Mouse (Mus musculus): ENCODE data around the gene Mrpl1.

The Mrpl1 gene

DNA sequence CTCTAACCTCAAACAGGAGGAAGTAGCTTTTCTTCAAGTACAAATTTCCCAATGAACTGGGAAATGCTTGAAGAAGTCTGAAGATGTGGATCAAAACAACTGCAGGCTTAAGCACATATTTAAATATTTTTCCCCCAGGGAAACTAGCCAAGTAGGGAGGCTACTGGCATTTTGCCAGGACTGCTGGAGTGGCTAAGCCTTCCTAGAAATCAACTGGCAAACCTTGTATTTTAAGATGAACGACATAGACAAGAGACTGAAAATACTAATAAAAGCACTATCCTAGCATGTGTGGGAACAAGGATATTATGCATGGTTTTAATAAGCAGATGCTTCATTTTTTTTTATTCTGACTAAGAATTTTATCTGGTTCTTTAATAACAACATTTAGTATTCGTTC lies 2.4 kb upstream of the Mrpl1 start:
- DNase-seq (ENCODE audit: low read depth, low spot score): no peak

DNA sequence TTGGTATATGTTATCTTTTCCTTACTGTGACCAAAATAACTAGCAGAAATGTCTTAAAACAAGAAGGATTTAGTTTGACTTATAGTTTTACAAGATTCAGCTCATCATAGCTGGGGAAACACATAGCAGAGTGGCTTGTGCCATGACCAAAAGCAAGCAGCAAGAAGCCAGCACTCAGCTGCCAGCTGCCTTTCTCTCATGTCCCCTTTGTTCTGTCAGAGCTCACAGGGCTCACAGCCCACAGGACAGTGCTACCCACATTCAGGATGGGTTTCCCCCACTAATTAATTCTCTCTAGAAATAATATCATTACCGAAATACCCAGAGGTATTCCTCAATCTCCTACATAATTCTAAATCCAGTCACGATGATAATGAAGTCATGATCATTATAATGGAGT lies 1.8 kb upstream of the Mrpl1 start:
- DNase-seq (ENCODE audit: low read depth, low spot score): no peak

DNA sequence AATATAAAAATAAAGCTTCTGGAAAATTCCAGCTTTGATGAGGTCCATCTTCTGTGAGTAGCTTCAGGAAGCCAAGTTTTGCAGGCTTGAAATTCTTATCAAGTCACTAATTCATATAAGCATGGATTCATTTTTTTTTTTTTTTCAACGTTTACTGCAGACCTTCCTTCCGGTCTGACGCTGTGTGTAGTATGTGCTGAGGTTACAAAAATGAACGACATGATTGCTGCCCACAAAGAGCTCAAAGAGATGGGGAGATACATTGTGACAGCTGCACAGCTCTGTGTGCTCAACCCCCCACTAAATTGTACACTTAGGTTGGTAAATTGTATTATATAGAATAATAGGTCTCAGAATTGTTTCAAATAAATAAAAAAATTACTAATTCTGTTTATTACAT lies 750 bp upstream of the Mrpl1 start:
- no peak for DNase-seq (ENCODE audit: low read depth, low spot score)

DNA sequence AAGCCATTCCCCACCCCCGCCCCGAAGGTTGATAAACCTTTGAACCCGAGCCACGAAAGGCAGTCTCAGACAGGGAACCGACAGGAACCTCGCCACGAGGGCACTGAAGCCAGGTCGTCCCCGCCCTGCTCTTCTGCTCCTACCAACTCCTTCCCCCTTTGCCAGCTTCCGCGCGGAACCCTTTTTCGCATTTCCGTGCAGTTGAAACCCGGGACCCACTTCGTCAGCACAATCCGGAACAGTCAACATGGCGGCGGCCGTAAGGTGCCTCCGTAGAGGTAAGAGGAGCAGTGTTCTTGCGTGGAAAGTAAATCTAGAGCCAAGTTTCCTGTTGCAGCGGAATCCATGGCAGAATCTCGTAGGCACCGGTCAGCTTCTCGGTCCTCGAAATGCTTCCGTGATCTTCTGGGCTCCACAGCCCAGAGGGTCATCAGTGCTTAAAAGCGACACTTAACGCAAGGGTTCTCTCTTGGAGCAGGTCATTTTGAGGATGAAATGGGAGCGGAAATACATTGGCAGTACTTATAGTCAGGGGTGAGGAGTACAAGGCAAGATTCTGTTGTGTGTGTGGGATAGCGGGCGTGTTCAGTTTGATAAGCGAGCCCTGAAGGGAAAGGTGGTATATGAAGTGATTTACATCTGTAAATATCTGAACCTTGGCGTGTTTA lies 757 bp downstream of the Mrpl1 start:
- DNase-seq (ENCODE audit: low read depth, low spot score): peak; percentile 96

DNA sequence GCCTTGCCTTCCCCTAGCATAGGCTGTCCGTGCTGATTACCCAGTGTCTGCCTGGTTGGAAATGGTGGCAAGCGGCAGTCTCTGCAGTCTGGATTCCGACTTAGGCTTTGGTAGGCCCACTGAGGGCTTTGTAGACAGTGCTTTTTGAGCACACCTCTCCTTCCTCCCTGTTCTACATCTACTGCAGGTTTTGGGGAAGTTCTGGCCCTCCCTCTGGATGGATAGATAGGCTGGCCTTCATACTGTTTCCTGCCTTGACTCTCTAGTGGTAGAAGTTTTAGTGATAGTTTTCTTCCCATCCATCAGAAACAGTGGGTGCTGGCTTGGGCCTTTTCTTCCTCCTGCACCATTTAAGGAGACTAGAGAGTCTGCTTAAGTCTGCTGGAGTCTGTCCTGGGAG lies 9.4 kb downstream of the Mrpl1 start:
- DNase-seq (ENCODE audit: low read depth, low spot score): peak; percentile 58

DNA sequence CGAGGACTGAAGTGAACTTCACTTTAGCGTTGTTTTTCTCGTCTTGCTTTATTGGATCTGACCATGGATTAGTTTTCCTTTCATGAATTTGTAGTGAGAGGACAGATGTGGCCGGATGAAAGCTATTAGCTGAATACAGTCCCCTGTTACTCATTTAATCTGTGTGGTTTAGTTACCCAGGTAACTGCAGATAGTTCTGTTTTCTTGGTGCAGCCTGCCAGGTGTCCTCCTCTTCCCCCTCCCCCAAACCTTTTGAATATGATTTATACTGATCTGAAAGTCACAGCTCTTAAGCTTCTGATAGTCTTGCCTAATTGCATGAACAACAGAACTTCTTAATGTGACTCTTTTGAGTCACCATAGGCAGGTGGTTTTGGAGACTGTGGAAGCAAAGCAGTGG lies 10.2 kb downstream of the Mrpl1 start:
- peak; percentile 92 for DNase-seq (ENCODE audit: low read depth, low spot score)

DNA sequence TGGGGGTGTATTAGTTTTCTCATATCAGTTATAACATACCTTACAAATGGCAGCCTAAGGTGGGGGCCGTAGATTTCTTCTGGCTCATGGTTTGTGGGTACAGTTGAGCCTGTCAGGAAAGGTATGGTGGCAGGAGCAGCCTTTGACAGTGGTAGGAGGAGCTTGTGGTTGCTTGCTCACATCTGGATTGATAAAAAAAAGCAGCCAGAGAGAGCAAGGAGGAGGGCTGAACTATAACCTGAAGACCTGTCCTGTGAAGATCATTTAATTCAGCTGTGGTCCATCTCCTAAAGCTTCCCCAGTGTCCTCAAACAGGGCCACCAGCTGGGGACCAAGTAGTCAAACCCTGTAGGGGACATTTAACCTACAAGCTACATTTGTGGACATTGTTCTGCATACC lies 12.0 kb downstream of the Mrpl1 start:
- DNase-seq (ENCODE audit: low read depth, low spot score): peak; percentile 75

DNA sequence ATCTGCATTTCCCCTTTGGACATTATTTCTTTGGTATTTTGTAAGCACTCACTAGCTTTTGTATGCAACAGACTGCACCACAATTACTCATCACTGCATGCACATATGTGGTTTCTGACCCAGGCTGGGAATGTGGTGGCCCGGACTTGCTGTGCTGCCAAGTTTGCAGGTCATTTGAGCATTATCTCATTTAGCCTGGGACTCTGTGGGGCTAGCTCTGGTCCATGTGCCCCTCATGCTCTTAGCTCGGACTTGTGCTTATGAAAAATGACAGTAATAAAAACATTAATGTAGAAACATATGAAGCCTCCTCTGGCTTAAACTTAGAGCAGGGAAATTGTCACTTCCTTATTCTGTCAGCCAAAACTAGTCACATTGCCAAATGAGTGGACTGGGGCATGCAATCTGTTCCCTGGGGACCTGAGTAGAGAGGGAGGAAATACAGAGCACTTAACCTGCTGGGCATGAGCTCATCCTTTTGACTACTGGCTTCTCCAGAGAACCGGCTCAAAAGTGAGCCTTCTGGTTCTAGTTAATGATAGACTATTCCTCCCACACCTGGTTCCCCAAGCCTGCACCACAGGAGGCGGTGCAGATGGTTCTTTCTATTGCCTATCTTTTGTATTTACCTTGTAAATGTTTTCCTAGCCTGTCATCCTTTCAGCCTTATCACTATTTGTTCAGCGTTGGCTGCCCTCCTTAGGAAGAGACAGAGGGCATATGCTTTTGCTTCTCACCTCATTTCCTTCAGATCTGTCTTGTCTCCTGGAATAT lies 12.7 kb downstream of the Mrpl1 start:
- DNase-seq (ENCODE audit: low read depth, low spot score): peak; percentile 89

DNA sequence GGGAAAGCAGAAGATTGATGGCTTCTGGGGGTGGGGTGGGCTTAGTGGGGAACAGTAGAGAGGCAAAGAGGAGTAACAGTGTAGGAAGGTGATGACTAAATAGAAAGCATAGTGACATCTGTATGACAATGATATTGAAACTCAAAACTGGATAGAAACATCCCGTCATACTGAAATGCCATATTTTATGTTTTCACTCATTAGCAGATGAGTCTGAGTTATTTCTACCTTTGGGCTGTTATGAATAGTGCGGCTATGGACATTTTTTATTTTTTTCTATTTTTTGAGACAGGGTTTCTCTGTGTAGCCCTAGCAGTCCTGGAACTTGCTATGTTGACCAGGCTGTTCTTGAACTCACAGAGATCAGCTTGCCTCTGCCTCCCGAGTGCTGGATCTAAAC lies 13.7 kb downstream of the Mrpl1 start:
- DNase-seq (ENCODE audit: low read depth, low spot score): no peak

DNA sequence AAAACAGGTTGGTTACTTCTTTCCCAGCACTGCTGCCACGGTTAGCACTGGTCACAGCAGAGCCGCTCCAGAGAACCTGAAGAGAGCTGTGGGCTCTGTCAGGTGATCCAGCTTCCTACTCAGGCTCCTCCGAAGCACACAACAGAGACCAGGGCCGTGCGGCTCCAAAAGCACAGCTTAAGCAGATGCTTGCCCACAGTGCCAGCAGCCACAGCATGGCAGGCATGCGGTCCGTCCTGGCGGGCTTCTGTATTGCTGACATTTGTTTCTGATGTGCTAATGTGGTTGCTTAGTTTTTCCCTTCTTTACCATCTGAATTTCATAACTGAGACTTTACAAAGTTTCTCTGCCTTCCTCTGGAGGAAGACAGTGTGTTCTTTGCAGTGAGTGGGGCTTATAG lies 17.2 kb downstream of the Mrpl1 start:
- no peak for DNase-seq (ENCODE audit: low read depth, low spot score)

DNA sequence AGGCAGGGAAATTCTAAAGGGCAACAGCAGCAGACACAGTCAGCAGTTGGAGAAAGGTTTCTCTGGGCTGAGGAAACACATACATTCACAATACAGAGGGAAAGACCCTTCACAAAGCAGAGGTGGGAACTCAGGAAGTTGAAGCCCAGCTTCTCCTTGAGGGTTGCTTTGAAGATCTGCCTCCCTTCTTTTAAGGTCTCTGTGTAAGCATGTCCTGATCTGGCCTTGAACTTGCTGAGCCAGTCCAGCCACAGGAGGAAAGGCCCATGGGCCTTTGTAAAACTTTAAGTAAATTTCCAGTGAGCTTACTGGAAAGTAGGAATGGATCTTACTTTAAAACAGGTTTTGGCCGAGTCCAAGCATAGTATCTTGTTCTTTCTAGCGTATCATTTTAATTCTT lies 19.7 kb downstream of the Mrpl1 start:
- no peak for DNase-seq (ENCODE audit: low read depth, low spot score)

DNA sequence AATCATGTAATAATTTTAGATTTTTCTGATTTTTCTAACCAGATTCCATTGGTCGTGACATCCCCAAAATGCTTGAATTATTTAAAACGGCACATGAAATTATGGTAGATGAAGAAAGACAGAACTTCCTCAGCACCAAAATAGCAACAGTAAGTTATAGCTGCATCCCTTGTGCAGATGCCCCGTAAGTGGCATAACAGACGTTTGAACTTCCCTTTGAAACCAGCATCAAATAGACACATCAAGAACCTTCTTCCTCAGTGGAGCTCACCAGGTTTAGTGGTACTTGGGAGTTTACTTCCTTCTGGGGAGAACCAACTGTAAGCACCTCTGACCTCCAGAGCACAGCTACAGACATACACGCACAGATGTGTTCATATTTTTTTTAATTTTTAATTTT lies 29.5 kb downstream of the Mrpl1 start:
- no peak for DNase-seq (ENCODE audit: low read depth, low spot score)

DNA sequence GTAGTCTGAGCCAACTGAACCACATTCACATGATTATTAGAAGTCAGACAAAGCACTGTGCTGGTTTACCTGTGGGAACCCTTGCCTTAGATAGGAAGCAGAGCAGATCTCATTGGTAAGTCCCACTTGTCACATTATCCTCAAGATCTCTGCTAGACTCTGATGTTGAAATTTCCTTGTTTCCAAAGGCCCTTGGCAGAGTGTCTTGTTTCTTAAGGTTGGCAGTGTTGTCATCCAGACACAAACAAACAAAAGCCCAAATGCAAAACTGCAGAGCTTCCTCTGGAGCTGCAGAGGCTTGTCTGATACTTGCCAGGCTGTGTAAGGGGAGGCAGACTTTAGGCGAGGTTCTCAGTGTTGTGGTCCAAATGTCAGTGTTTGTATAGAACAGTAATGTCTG lies 31.6 kb downstream of the Mrpl1 start:
- no peak for DNase-seq (ENCODE audit: low read depth, low spot score)

DNA sequence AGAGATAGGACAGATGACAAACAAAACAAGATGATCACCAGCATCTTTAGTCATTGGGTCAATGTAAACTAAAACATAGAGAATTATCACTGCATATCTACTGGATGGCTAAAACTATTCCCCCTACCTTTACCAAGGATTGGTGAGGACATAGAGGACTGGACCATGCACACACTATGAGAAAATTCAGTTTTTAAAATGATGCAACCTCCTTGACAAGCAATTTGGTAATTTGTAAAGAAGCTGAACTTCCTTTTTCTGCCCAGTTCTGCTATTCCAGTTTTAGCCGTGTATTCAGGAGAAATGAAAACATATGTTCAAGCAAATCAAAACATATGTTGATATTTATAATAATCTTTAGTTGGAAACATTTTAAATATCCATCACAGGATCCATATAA lies 35.2 kb downstream of the Mrpl1 start:
- no peak for DNase-seq (ENCODE audit: low read depth, low spot score)

DNA sequence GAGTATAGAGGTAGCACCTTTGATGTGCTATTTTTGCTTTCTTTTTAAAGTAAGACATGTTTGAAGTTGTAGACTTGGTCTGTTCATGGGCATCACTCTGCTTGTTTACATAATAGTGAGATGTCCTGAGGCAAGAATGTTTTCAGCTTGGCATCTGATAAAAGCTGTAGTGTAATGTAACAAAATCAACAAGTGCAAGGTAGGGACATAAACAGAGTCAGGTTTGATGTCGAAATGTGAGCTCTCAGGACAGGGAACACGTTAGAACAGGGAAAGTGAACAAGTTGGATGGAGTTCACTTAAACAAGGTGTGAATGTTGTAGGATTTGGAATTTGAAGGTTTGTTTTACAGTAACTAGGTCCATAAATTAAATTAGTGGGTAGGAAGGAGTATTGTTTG lies 44.7 kb downstream of the Mrpl1 start:
- no peak for DNase-seq (ENCODE audit: low read depth, low spot score)

DNA sequence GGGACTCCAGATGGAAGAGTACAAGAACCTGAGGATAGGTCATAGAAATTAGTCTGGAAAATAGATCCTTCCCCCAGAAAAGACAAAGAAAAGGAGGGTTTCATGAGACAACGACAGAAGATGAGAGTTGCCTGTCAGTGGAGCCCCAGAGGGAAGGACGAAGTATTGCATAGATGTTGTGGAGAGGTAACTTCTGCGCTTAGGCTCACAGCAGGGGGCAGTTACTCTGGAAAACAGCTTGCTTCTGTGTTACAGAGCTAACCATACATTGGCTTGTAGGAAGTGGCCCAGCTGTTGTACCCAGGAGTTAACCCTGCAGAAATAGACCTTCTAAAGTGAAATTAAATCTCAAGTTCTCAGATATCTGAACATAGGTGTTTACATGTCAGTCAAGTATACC lies 45.9 kb downstream of the Mrpl1 start:
- no peak for DNase-seq (ENCODE audit: low read depth, low spot score)

DNA sequence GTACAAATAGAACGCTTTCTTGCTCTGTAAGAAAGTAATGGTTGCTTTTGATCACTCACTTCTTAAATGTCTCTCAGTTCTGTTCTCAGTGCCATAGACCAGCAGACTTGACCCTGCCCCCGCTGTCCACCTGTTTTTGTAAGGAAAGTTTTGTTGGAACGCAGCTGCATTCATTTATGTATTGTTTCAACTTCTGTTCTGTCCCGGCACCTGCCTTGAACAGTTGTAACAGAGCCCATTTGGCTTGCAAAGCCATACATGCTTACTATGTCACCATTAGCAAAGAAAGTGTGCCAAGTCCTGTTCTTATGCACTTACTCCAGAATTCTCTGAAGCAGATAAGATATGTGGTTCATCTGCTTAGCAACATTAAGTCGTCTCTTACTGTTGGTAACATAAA lies 48.9 kb downstream of the Mrpl1 start:
- no peak for DNase-seq (ENCODE audit: low read depth, low spot score)

DNA sequence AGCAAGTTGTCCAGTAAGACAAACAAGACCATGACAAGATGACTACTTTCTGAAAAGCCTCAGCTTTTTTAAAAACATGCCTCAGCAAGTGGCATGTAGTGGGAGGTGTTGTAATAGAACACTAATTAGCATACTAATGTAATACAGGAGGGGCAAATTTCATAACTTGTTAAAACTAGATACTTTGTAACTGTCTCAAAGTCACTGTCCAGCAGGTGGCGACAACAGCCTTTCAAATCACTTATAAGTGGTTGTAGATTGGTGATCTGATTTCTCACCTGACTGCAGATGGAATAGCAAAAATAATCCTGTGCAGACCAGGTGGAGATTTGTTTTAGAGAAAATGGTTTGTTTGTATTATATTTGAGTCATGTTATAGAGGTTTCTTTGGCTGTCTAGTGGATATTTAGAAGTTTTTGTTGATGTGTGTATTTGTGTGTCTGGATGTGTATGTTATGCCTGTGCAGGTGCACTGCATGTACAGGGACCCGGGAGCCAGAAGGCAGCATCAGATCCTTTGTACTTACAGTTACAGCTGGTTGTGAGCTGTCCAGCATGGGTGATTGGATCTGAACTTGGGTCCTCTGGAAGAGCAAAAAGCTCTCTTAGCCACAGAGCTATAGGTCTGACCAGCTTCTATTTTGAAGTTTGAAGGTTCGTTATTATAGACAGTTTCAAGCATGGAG lies 57.9 kb downstream of the Mrpl1 start:
- DNase-seq (ENCODE audit: low read depth, low spot score): peak; percentile 72

DNA sequence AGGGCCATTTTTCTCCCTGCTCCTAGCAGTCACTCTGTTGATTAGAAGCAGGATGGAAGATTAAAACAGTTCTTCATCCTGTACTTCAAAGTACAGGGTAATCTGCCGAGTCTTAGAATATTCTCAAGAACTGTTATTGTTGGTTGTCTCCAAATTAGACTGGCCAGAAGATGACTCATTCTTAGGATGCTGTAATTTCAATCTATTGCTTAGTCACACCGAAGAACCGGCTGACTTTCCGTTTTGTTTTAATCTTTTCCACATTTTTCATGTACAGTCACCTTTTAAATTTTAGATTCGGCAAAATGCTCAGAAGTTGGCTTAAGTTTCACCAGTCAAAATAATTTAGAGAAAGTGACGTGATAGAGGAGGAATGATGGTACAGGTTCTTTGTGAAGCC lies 61.8 kb downstream of the Mrpl1 start:
- no peak for DNase-seq (ENCODE audit: low read depth, low spot score)

DNA sequence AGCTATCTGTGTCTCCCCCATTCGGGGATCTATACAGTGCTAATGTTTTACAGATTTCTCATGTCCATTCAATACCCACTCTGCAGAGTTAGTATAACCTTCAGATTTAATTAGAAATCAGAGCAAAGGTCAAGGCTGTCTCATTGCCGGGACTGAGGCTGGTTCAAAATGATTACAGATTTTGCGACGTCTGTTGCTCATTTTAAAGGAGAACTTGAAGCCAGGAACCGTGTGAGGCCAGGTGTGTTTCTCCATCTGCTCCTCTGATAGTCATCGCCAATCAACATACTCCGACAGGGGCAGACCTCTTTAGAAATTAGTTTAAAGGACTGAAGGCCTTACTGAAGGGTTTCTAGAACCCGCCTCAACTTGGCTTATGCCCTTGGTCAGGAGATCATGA lies 96.5 kb downstream of the Mrpl1 start:
- no peak for DNase-seq (ENCODE audit: low read depth, low spot score)

DNA sequence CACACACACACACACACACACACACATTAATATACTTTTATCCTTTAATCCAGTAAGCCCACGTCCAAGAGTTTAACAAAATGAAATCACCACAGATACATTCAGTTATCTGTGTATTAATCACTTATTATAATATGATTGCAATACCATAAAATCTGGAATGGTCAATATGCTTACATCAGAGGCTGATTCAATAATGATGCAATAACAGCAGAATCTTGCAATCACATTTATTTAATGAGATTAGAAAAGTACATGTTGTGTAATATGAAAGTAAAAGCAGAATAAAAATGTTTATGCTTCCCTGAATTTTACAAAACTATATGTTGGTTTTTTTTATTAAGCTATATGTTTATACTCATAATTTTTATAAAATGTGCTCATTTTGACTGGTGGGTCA lies 97.0 kb downstream of the Mrpl1 start:
- no peak for DNase-seq (ENCODE audit: low read depth, low spot score)

DNA sequence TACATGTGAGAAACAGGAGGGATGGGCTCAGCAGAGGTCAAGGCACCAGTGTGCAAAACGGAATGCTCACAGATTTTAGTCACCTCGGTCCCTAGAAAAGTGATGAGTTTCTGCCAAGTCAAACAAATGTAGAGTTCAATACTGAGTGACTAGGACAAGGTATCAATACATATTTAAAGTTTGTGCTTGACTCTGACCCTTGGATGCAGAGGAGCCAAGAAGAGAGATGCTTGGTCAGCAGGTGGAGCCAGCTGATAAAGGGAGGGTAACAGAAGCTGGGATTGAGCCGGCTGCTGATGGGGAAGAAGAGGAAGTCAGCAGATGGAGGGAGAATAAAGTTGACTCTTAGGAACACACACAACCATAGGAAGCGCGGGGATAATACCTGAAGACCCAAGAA lies 97.5 kb downstream of the Mrpl1 start:
- DNase-seq (ENCODE audit: low read depth, low spot score): no peak

DNA sequence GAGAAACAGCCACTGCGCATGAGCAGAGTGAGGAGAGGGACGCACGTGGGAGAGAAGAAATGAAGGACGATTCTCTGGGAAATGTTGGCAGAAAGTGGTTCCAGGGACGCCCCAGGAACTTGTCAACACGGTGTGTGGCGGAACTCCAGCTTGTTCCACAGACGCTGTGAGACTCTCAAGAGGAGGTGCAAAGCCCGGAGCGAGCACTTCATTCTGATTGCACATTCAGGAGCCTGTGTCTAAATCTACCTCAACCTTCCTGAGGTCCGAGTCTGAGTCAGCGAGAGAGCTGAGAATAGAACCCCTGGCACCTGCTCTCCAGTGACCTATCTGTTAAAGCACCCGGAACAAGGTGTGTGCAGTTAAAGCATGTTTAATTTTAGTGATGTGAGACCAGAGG lies 98.8 kb downstream of the Mrpl1 start:
- DNase-seq (ENCODE audit: low read depth, low spot score): no peak

All from A20 (cell line).